Mouse (Mus musculus) gastrocnemius, adult 8-10 months (tissue): ENCODE results near the gene Ephb3. TPM values are rescaled to one million over a fixed set of nuclear protein-coding genes. Genes with fewer than 3 reads are reported as not detected.

Experiments used
- DNase-seq, 2 experiments: peaks; one replicate each; pipeline ENCODE4 v3.0.0; 2022; ENCODE audit warnings: low spot score in 2 of 2
- microRNA-seq: library from miRNA; unstranded; fragments of <30 nt; microRNA quantifications from one replicate; pipeline ENCODE4 v1.2.0, GENCODE M21; 2022
- total RNA-seq, 4 experiments: library from RNA; stranded (reverse); gene quantifications; 2 replicates each; pipeline ENCODE4 v1.2.4; 2022

Ephb3 gene
- total RNA-seq, 4 experiments from 2014 or later, result 0.39 to 0.79 (median 0.71) TPM

DNA sequence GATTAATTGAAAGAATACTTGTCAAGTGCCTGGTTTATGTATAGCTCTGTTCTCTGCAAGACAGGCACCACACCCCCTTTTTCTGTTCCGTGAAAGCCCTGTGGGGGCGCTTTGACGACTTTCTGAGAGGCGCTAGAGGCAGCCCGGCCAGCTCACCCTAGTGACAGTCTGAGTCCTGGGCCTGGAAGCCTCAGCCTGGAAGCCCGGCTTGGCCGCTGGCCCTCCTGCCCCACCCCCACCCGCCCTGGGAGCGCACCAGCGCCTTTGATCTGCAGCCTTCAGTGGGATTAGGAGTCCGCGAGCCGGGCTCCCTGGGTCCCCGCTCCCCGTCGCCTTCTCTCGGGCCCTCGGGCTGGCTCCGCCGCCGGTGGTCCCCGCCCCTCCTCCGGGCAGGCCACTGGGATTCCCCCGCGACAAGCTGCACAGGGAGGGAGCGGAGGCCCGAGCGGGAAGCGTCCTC lies 41.4 kb downstream of the Ephb3 start:
- DNase-seq, result peak; percentile 72 to 78

- DNase-seq, result no peak
Observed at GRCm38 (mm10) chr16:21246391-21247036, 42.0 kb downstream of the Ephb3 start.

DNA sequence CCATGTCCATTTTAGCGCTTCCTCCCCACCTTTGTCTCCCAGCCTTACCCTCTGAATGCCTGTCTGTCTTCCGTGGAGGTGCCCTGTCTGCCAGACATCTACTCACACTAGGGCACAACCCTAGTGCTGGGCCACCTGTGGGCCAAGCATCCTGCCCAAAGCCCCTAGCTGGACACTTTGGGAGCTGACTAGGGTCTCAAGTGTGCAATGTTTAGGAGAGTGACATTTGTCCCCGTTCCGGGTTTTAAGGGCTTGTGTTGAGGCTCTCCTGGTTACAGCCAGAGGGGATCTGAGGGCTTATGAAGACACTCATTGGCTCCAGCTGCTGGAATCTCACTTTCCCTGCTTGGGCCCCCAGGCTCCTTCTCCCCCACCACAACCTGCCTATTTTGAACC lies 42.5 kb downstream of the Ephb3 start:
- DNase-seq, result no peak

DNA sequence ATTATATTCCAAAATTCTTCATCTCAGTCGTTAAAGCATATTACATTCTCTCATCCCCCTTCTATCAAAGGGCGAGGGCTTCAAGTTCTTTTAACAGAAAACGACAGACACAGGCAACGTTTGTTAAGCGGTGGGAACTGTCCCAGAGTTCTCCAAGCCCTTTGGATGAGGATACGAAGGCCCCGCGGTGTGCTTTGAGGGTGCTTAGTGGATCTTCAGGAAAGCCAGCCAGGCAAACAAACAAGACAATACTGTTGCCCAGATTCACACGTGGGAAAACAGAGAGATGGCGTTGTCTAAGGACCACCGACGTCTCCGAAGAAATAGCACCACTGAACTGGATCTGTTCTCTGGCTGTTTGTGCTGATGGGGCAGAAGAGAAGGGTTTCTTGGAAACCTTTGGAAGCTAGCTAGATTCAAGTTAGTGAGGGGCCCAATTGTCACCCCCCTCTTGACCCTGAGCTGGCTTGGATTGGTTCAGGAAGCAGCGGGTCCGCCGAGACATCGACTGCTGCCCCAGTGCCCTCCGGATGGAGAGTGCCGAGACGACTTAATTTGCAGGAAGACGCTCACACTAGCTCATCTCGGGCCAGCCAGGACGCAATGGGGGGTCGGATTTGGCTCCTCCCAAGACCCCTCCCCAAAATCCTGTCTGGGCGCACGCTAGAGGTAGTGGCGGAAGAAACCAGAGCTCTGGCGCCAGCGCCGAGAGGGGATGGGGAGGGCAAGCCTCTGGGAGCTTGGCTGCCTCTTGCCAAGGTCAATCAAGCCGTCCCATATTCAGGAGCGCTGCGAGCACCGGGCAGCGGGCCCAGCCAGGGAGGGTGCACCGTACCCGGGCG lies 43.5 kb downstream of the Ephb3 start:
- peak; percentile 53 to 73 for DNase-seq

GRCm38 (mm10) chr16:21248713-21249531 lies 44.4 kb downstream of the Ephb3 start:
- DNase-seq, result no peak

DNA sequence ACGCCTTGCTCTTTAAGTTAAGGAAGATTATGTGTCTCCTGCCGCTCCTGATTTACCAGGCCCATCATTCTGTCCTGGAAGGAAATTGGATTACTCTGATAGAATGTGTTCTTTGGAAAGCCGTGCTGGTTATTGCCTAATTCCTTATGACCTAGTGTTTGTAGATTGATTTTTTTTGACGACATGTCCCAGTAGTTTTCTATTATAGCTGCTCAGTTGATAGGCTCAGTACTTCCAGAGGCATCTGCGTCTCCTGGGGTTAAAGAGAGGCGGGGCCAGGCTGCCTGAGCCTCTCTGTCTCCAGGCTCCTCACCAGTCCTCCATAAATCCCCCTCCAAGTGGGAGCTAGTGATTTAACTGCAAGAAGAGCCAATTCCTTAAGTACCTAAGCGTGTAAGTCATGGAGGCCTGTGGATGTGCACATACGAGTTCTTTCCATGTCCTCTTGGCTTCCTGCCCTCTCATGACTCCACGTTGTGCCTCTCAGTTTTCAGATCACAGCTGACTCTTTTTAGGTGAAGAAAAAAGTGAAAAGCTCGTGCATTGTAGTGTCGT lies 47.9 kb downstream of the Ephb3 start:
- no peak for DNase-seq

- no peak for DNase-seq
Observed at GRCm38 (mm10) chr16:21255574-21256304, 51.2 kb downstream of the Ephb3 start.

GRCm38 (mm10) chr16:21256514-21257305 lies 52.2 kb downstream of the Ephb3 start:
- DNase-seq, result no peak

DNA sequence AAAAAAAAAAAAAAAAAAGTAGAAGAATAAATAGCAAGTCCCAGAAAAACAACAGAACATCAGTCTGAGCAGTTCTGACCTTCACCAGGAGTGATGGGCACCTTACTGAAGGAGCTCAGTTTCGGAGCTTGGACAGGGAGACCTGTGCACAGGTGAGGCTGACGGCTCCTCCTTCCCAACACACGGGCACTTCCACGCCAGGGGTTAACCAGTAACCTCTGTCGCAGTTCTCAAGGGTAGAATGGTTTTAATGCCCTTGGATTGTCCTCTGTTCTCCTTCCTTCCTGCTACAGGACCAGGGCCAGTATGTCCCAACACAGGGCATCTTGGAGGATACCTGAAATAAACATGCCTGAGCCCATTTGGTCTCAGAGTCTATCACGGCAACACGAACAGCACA lies 60.9 kb downstream of the Ephb3 start:
- DNase-seq, result no peak

- DNase-seq, result no peak
Observed at GRCm38 (mm10) chr16:21269775-21270174, 65.2 kb downstream of the Ephb3 start.

DNA sequence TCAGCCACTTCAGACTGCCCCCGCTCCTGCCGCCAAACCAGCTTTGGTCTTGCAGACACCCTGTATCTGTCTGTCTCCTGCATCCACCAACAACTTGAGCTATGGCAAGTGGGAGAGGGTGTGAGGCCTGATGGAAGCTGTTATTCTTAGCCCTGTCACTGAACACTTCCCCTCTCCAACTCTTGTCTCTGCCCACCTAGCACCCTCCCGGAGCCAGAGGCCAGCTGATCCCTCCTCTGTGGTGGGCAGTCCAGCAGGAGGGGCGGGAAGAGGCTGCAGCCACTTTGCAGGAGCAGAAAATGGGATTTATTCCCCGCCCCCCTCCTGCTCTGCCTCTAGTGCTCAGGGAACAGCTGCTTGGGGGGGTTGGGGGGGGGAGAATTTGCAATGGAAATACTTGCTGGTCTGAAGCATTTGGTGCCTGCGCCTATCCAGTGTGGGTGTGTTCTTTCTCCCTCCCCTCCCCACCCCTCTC lies 67.3 kb downstream of the Ephb3 start:
- DNase-seq, result no peak

GRCm38 (mm10) chr16:21272748-21273147 lies 68.2 kb downstream of the Ephb3 start:
- DNase-seq, result no peak

Small RNA genes within 50 kb of the gene (microRNA-seq; reads per million reads assigned to microRNA genes)
- not detected for gene Mir7680

Other genes with a start within 250 kb of the Ephb3 start
- gene Teddm3, start 50.8 kb upstream of the Ephb3 start, total RNA-seq, result not detected
- gene Vps8, start 218.4 kb downstream of the Ephb3 start, total RNA-seq, result 1 to 10 TPM; 7.1 to 8.4 (median 7.6) TPM